Mouse (Mus musculus): ENCODE measurements around the gene Bgn. TPM values are rescaled to one million over a fixed set of nuclear protein-coding genes. Genes with fewer than 3 reads are reported as not detected.

Gene Bgn
- total and polyA plus RNA-seq, 3 experiments, result not detected

GRCm38 (mm10) chrX:73484076-73484475, 674 bp downstream of the Bgn start:
- in situ Hi-C loops (cut with MboI; ENCODE audit: low pct_ligation_motif_present, low pct_unique_long_range_greater_than_20kb, low sequenced_read_pairs), result no loop called here
- Histone ChIP-seq H3K79me2 (replicated peaks; ENCODE audit: control insufficient read depth, extremely low read depth, insufficient read depth, poor library complexity, severe bottlenecking) (no peaks in the 10 kb centered on the region), H3K4me1 (ENCODE audit: control insufficient read depth in 1 of 2, insufficient read depth in 2 of 2) (peaks cover 0 to 10% of the 10 kb centered on the region in 2 experiments; a peak in 2 of 4 replicates), H3K36me3 (replicated peaks in 1 of 2; ENCODE audit: control insufficient read depth in 1 of 2, insufficient read depth in 1 of 2, low read length in 1 of 2) (no peaks in the 10 kb centered on the region), H3K4me2 (ENCODE audit: insufficient read depth, low read depth, poor library complexity, severe bottlenecking) (no peak overlapping the region), H3K9ac (ENCODE audit: insufficient read depth, low read depth) (no peak overlapping the region), H3K27ac (ENCODE audit: insufficient read depth, low read depth) (no peak overlapping the region), H3K4me3 (replicated peaks in 1 of 3; ENCODE audit: low read depth in 2 of 3, low read length in 2 of 3, poor library complexity in 1 of 3) (no peak overlapping the region), H3K27me3 (replicated peaks) (no peaks in the 10 kb centered on the region), H3K9me3 (replicated peaks; ENCODE audit: low read length) (no peaks in the 10 kb centered on the region)
- dilution Hi-C loops (cut with MboI; ENCODE audit: extremely low pct_ligation_motif_present, extremely low pct_unique_long_range_greater_than_20kb, low sequenced_read_pairs), result no loop called here
- no peak for TF ChIP-seq MXI1 (IDR thresholded peaks at IDR 0.05; ENCODE audit: low read depth, low read length)
- no peak for TF ChIP-seq KAT2A (IDR thresholded peaks at IDR 0.05; ENCODE audit: insufficient replicate concordance, low read length)
- TF ChIP-seq CHD1 (IDR thresholded peaks at IDR 0.05; ENCODE audit: low read depth, low read length), result no peak
- no peak for TF ChIP-seq EP300 (IDR thresholded peaks at IDR 0.05; ENCODE audit: low read length)
- TF ChIP-seq MAX (IDR thresholded peaks at IDR 0.05; ENCODE audit: low read length), result no peak
- no peak for TF ChIP-seq MYC (IDR thresholded peaks at IDR 0.05; ENCODE audit: low read depth, low read length)
- TF ChIP-seq JUN (IDR thresholded peaks at IDR 0.05; ENCODE audit: insufficient read depth, low read depth, low read length), result no peak
- no peak for TF ChIP-seq BHLHE40 (IDR thresholded peaks at IDR 0.05; ENCODE audit: low read depth, low read length)
- TF ChIP-seq NRF1 (IDR thresholded peaks at IDR 0.05; ENCODE audit: low read depth, low read length), result no peak
- no peak for TF ChIP-seq ZMIZ1 (IDR thresholded peaks at IDR 0.05; ENCODE audit: low read depth, low read length)
- TF ChIP-seq NELFE (IDR thresholded peaks at IDR 0.05; ENCODE audit: low read depth, low read length), result no peak
- no peak for TF ChIP-seq USF1 (IDR thresholded peaks at IDR 0.05; ENCODE audit: low read depth, low read length)
- no peak for TF ChIP-seq HCFC1 (IDR thresholded peaks at IDR 0.05; ENCODE audit: low read depth, low read length)
- TF ChIP-seq MEF2A (IDR thresholded peaks at IDR 0.05; ENCODE audit: borderline replicate concordance, low read depth, low read length), result no peak
- TF ChIP-seq USF2 (conservative IDR thresholded peaks at IDR 0.05; ENCODE audit: low read depth, low read length), result no peak
- no peak for TF ChIP-seq MAZ (IDR thresholded peaks at IDR 0.05; ENCODE audit: low read depth, low read length)
- no peak for TF ChIP-seq RCOR1 (conservative IDR thresholded peaks at IDR 0.05; ENCODE audit: low read depth, low read length)
- TF ChIP-seq IRF4 (IDR thresholded peaks at IDR 0.05; ENCODE audit: low read depth, low read length), result no peak
- TF ChIP-seq ETS1 (conservative IDR thresholded peaks at IDR 0.05; ENCODE audit: low read depth, low read length), result no peak
- no peak for TF ChIP-seq TBP (conservative IDR thresholded peaks at IDR 0.05; ENCODE audit: low read depth, low read length)
- no peak for DNase-seq (ENCODE audit: extremely low read depth)

GRCm38 (mm10) chrX:73484870-73485269, 1.5 kb downstream of the Bgn start:
- Histone ChIP-seq H3K4me2 (ENCODE audit: insufficient read depth, low read depth, poor library complexity, severe bottlenecking) (no peak overlapping the region), H3K9ac (ENCODE audit: insufficient read depth, low read depth) (no peak overlapping the region), H3K4me3 (replicated peaks in 1 of 3; ENCODE audit: low read depth in 2 of 3, low read length in 2 of 3, poor library complexity in 1 of 3) (no peak overlapping the region), H3K79me2 (replicated peaks; ENCODE audit: control insufficient read depth, extremely low read depth, insufficient read depth, poor library complexity, severe bottlenecking) (no peaks in the 10 kb centered on the region), H3K27me3 (replicated peaks) (no peaks in the 10 kb centered on the region), H3K9me3 (replicated peaks; ENCODE audit: low read length) (no peaks in the 10 kb centered on the region), H3K36me3 (replicated peaks in 1 of 2; ENCODE audit: control insufficient read depth in 1 of 2, insufficient read depth in 1 of 2, low read length in 1 of 2) (no peaks in the 10 kb centered on the region), H3K27ac (ENCODE audit: insufficient read depth, low read depth) (no peak overlapping the region), H3K4me1 (ENCODE audit: control insufficient read depth in 1 of 2, insufficient read depth in 2 of 2) (peaks cover 0 to 4% of the 10 kb centered on the region in 2 experiments; a peak in 2 of 4 replicates)
- no peak for DNase-seq (ENCODE audit: extremely low read depth)
- dilution Hi-C loops (cut with MboI; ENCODE audit: extremely low pct_ligation_motif_present, extremely low pct_unique_long_range_greater_than_20kb, low sequenced_read_pairs), result no loop called here
- in situ Hi-C loops (cut with MboI; ENCODE audit: low pct_ligation_motif_present, low pct_unique_long_range_greater_than_20kb, low sequenced_read_pairs), result no loop called here
- TF ChIP-seq SIN3A (IDR thresholded peaks at IDR 0.05; ENCODE audit: low read length) (no peak), TBP (conservative IDR thresholded peaks at IDR 0.05; ENCODE audit: low read depth, low read length) (no peak), MAZ (IDR thresholded peaks at IDR 0.05; ENCODE audit: low read depth, low read length) (no peak), HCFC1 (IDR thresholded peaks at IDR 0.05; ENCODE audit: low read depth, low read length) (no peak), ELF1 (IDR thresholded peaks at IDR 0.05; ENCODE audit: low read depth, low read length) (no peak), ZNF384 (IDR thresholded peaks at IDR 0.05; ENCODE audit: low read depth, low read length) (no peak), RAD21 (IDR thresholded peaks at IDR 0.05; ENCODE audit: low read depth, low read length) (no peak), E2F4 (IDR thresholded peaks at IDR 0.05; ENCODE audit: insufficient replicate concordance, low read depth, low read length) (no peak), MYC (IDR thresholded peaks at IDR 0.05; ENCODE audit: low read depth, low read length) (no peak), POLR2A (IDR thresholded peaks at IDR 0.05; ENCODE audit: low read depth, low read length) (no peak), CTCF (conservative IDR thresholded peaks at IDR 0.05 in 1 of 2, IDR thresholded peaks at IDR 0.05 in 1 of 2; ENCODE audit: low read depth in 2 of 2, low read length in 2 of 2) (no peak), NRF1 (IDR thresholded peaks at IDR 0.05; ENCODE audit: low read depth, low read length) (no peak), ETS1 (conservative IDR thresholded peaks at IDR 0.05; ENCODE audit: low read depth, low read length) (no peak), UBTF (IDR thresholded peaks at IDR 0.05; ENCODE audit: low read depth, low read length) (no peak)
